Mouse (Mus musculus) G1E (cell line): Measurements from ENCODE around the gene Hmbs.

Experiments used
- CTCF ChIP-seq: IDR thresholded peaks from 2 replicates; pipeline ENCODE4 v1.5.1; 2012; ENCODE audit warnings: low read depth, low read length, inconsistent platforms, mixed read lengths
- GATA1 ChIP-seq: IDR thresholded peaks from 2 replicates; pipeline ENCODE4 v1.6.1; 2012; ENCODE audit warnings: borderline replicate concordance, low read length, inconsistent platforms, mixed read lengths
- POLR2AphosphoS5 ChIP-seq: IDR thresholded peaks from 2 replicates; pipeline ENCODE4 v1.6.1; 2012; ENCODE audit warnings: low read depth, low read length, inconsistent platforms; ENCODE audit not compliant: insufficient replicate concordance
- TAL1 ChIP-seq: conservative IDR thresholded peaks from 2 replicates; pipeline ENCODE4 v1.6.1; 2012; ENCODE audit warnings: low read depth, low read length, inconsistent platforms, mixed read lengths

DNA sequence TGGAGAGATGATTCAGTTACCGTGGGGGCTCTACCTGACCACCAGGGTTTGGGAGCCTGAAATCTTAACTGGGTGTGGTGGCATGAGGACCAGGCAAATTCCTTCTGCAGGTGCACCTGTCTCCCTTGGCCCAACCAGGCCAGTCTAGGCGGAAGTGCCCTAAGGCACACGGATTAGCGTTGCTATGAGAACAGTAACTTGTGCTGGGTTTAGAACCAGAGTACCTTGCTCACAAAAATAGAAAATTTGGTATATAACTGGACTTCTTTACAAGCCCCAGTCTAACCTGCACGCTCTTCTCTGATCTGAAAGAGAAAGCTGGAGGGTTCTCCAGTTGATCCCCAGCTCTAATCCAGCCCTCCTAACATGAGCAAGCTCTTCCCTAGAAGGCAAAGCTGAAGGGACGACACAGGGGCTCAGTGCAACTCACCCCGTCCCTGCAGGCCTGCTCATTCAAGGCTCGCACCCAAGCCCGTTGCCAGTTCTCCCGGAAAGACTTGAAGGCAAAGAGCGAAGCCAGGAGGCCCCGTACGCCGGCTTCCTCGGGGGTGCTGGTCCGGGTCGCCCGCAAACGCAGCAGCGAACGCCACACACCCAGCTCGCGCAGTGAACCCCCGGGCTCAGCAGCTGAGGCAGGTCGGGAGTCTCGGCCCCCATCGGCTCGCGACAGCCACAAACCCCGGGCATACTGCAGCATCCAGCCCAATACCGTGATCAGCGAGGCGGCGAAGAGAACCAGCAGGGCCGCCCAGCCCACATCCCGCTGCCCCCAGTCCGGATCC lies 24.7 kb downstream of the Hmbs start:
- TF ChIP-seq CTCF (no peak), POLR2AphosphoS5 (no peak), GATA1 (no peak), TAL1 (no peak)
